Mouse (Mus musculus): Measurements from ENCODE around the gene Lamc2.
"Not testable (repeated sequence)": the region's sequence is repeated elsewhere in the genome, so short reads cannot be mapped to it uniquely, and the experiment has no call there.

Lamc2 gene

DNA sequence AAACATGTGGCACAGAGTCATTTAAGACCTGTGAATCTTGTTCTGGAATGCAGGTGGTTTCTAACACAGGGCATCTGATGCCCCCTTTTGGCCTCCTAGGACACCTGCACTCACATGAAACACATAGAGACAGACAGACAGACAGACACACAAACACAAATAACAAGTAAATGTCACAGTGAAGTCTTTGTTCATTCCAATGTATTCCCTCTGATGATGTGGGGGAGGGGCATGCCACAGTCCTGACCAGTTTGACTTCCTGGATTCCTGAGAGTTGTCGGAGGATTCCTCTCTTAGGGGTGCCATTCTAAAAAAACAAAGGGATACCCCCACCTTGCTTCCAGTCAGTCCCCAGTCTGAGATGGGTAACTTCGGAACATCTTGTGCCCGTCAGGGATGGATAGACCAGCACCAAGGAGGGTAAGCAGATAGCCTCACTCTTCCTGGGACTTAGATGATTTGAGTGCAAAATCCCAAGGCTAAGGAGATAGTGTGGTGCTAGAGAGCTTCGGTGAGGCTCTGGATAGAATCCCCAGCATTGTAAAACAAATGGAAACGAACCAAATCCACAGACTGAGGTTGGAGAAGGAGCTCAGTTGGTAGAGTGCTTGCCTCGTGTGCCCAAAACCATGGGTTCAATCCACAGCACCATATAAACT lies 89.1 kb downstream of the Lamc2 start:
- intact Hi-C loops (cut with DNase I) = no loop called here

DNA sequence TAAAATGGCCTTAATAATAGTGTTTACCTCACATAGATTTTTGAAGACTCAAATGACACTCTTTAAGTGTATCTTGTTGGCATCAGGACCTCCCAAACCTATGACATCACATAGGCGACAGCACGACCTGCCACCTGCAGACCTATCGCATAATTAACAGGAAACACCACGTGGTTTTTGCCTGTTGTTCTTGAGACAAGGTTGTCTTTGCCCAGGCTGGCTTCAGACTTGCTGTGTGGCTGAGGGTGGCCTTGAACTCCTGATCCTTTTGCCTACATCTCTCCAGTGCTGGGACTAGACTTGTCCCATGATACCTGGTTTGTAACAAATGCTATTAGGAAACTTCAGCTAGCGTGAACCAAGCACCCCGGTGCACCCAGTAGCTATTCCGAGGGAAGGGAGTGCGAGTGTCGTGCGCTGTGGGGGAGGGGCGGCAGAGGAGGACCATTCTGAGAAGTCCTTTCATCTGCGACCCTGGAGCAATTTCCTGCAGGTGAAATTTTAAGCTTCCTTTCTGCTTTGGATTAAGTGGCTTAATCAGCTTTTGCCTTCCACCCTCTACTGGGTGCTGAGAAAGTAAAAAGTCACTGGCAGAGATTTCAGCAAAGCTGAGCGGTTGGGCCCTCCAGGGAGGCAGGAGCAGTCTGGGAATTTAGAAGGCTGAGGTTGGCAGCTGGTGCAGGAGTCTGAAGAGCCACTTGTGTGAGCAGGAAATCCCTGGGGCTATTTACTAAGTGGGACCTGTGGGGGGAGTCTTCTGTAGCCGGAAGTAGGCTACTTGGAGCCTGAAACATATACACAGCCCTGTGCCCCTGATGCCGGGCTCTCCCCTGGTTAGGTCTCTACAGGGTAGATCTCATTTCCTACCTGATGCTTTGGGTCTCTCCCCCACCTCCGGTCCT lies 90.2 kb downstream of the Lamc2 start:
- intact Hi-C loops (cut with DNase I) = no loop called here

DNA sequence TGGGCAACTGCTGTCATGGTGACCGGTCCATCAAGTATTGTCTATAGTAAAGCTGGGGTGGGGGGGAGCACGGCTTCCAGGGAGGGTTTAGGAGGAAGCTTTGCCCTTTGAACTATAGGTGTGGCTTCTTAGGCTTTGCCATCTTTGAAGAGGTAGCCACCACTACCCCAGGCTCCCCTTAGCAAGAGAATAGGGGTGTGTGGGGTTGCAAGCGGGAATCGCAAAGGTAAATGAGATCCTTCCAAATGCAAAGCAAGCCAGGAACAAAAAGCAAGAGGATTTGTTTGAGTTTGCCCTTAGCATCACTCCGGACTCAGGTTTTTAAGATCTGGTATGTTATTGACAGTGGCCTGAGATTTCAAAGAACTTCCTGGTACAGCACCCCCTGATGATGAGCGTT lies 90.9 kb downstream of the Lamc2 start:
- intact Hi-C loops (cut with DNase I) = no loop called here

DNA sequence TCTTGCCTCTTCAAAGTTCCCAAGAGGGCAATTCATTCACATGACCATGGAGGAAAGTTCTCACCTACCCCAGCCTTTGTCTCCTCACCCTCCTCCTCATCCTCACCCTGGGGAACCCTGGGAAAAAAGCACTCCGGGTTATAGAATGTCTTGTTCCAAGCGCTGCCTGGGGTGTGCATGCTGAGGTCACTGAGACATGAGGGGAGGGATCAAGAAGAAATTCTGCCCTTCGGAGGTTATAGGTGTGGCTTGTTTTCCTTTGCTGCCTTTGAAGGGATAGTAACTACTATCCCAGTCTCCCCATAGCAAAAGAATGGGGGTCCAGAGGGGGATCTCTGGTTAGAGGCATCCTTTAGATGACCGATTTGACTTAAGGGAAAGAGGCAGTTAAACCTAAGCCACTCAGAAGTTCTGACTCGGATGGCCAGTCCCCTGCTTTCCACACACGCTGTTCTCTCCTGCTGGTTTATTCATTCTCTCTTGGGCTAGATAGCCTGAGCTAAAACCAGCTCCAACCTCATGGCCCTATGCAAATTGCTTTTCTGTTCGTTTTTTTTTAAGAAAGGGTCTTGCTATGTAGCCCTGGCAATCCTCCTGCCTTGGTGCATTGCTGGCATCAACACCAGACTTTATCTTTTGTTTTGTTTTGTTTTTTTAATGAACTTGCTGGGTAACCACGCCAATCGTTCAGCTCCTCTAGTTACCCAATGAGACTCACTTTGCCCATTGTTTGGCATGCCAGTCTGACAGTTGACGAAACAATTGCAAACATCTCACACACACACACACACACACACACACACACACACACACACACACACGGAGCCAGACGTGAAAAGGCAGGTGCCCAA lies 91.8 kb downstream of the Lamc2 start:
- intact Hi-C loops (cut with DNase I) = no loop called here

DNA sequence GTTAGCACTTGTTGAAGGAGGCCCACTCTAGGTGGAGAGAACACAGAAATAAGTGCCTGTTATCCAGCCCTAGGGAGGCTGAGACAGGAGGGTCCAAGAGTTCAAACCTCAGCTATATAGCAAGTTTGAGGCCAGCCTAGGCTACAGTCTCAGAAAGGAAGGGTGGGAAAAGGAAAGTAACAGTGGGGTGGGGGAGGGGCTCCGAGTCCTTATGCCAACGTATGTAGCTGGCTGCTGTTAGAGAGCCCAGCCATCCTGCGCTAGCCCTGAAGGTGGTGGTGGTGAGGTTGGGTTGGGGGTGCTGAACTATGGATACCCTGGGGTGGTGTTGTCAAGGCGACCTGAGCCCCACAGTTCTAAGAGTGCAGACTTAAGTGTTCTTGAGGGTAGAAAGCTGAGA lies 92.7 kb downstream of the Lamc2 start:
- intact Hi-C loops (cut with DNase I) = no loop called here

DNA sequence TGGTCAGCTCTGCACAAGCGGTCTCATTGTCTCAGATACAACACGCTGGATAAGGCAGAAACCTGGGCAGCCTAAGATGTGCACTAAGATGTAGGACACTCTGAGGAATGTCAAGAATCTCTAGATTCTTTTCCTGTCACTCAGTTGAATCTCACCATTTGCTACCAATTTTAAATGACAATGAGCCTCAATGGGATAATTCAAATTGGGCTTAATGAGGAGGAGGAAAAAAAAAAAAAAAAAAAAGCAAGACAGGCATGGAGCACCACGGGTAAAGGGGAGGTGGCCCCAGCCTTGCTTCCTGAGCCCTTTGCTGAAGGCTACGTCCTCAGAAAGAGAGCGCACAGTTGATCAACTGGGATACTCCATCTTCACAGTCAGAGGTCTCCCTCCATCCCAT lies 93.1 kb downstream of the Lamc2 start:
- intact Hi-C loops (cut with DNase I) = no loop called here

DNA sequence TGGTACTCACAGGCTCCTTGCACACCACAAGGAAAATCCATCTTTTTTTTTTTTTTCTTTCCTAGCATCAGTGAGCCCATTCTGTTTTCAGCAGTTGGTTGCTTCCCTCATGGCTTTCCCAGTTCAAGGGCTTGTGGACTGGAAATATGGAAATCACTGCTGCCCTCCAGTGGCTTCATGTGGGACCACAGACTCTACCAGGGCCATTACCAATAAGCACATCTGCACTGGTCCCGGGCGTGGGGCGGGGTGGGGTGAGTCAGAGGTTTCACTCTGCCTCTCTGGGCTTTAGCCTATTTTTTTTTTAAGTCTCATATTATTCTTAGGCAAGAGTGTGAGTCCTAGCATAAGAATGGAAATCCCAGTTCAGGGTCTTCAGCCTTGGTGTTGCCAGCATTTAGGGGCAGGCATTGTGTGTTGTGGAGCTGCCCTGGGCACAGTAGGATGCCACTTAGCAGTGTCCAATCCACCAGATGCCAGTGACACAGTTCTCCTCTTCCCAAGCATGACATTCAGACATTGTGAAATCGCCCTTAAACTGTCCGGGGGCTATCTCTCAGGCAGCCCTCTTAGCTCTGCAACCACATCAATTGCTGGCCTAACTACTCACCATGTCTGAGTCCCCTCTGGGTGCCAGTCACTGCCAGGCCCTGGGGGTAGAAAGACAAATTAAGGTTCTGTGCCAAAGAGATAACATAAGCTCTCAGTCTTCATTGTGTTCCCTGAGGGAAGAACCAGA lies 93.8 kb downstream of the Lamc2 start:
- intact Hi-C loops (cut with DNase I) = no loop called here

DNA sequence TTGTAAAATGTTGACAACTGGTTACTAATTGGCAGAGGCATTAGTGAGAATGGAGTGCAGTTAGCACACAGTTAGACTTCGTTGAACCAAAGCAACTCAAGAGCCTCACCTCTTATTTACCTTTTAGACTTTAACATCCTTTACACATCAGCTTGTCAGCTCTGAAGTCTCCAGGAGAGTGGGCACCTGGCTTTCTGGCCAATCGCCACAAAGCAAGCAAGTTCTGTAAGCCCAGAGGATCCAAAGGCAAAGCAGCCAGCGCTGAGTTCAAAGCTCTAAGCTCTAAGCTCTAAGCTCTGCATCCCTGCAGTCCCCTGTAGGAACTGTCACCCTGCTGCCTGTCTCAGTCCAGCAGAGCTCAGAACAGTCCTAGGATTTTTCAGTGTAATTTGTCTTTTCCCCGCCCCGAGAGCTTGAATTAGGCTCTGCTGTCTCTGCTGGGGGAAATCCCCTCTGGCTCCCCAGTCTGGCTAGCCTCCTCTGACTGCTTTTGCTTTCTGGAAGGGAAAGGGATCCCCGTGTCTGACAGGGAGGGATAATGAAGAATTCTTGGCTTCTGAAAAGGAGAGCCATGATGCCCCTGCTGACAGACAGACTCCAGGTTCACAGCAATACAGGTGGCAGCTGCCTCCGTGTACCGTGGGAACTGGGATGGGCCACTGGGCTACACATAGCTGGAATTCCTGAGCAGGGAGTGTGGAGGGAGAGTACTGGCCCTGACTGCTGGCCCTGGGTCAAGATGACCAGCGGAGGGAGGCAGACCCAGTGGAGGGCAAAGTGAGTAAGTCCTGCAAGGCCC lies 94.6 kb downstream of the Lamc2 start:
- intact Hi-C loops (cut with DNase I) = no loop called here

DNA sequence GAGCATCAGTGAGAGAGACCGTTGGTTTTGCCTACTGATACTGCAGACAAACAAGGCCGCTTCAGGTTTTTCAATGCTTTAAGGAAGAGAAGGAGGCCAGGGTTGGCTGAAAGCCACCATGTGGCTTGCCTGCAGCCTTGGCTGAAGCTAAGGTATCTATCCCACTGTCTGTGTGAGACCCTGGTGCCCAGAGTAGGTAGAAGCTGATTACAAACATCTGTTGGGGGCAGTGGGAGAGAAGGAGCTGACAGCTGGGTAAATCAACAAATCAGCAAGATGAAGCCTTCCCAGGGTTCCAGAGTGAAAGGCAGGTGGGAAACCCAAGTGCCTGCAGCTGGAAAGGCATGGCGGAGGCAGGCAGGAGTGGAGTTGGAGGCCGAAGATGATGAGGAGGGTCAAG lies 95.4 kb downstream of the Lamc2 start:
- intact Hi-C loops (cut with DNase I) = no loop called here

DNA sequence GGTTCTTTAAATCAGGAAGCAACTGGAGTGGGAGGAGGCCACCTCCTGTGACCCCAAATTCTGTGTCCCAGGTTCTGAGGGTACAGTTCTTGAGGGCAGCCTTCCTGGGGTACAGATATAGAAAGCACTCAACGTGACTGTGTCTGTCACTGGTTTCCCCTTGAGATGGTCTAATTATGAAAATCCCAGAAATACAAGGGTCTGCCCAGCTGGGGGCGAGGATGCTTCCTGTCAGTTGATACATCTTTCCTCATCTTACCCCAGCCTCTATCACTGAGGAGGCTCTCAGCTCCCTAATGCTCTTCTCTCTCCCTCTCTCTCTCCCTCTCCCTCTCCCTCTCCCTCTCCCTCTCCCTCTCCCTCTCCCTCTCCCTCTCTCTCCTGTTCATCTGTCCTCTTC lies 96.2 kb downstream of the Lamc2 start:
- intact Hi-C loops (cut with DNase I) = no loop called here

DNA sequence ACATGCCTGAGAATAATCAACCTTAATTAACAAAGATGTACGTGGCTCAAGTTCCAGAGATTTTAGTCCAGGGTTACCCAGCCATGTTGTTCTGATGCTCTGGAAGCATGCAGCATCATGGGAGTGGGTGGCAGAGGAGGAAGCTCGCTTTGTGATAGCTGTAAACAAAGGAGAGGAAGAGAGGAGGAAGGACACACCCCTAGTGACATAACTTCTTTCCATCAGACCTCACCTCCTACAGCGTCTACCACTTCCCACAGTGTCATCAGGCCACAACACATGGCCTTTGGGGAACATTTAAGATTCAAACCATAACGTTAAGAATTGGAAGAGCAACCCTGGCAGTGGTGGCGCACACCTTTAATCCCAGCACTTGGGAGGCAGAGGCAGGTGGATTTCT lies 98.5 kb downstream of the Lamc2 start:
- intact Hi-C loops (cut with DNase I) = no loop called here

DNA sequence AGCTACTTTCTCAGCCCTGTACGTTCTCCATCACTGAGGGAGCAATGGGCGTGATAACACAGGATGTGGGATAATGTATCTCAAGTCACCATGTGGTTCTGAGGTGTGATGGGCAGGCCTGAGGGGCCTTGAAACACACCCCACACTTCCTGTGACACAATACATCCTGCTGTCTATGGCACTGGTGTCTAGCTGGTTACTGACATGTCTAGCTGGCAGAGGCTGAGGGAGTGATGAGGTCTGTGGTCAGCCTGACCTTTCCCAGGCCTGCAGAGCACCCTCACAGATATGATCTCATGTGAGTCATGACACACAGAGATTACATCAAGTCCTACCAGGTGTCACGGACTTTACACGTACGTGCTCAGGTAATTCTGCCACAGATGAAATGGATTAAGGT lies 101.0 kb downstream of the Lamc2 start:
- intact Hi-C loops (cut with DNase I) = no loop called here

DNA sequence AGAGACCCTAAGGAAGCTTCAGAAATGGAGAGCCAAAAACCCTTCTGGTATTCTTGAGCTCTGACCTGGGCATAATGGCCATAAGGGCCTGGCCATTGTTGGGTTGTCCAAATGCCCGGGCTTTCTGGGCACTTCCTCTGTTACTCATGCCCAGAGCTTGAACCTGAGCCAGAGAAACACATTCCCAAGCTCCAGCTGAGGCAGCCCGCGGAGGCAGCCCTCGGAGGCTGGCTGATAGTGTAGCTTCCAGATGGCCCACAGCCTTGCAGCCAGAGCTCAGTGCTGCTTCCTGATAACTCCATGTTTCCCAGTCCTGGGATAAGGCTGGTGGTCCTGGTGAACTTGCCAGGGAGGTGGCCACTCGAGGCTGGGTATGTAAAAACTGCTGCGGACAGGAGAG lies 102.1 kb downstream of the Lamc2 start:
- intact Hi-C loops (cut with DNase I) = no loop called here

DNA sequence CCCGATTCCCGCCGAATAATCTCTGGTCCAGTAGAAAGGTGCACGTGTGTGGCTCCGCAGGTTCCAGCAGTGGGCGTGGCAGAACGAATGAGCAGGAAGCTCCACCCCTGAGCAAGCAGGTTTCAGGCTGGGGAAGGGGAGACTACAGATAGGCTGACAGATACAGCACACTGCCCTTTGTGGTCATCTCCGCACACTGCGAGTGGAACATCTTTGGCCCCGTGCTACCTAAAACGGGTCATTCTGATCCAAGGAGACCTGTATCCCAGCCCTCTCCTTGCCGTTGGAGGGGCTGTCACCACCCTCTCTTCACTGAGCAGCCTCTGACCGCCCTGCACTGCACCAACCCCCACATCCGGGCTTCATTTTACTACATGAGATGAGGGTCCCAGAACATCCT lies 103.0 kb downstream of the Lamc2 start:
- intact Hi-C loops (cut with DNase I) = not testable (repeated sequence)

DNA sequence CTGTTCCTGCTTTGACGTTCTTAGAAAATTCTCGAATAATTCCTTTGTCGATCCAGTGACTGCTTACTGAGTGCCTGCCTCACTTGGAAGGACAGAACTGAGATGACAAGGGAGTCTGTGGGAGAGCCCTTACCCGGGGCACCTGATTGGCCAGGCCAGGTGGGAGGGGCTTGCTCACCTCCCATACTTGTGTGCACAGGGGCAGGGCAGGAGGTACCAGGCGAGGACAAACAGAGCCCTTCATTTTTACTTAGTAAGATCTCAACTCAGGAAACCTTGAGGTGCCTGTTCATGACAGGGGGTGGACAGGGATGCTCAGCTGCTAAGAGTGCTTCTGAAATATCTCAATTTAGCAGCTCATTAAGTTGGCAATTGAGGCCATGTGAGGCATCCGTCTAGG lies 110.3 kb downstream of the Lamc2 start:
- intact Hi-C loops (cut with DNase I) = no loop called here

DNA sequence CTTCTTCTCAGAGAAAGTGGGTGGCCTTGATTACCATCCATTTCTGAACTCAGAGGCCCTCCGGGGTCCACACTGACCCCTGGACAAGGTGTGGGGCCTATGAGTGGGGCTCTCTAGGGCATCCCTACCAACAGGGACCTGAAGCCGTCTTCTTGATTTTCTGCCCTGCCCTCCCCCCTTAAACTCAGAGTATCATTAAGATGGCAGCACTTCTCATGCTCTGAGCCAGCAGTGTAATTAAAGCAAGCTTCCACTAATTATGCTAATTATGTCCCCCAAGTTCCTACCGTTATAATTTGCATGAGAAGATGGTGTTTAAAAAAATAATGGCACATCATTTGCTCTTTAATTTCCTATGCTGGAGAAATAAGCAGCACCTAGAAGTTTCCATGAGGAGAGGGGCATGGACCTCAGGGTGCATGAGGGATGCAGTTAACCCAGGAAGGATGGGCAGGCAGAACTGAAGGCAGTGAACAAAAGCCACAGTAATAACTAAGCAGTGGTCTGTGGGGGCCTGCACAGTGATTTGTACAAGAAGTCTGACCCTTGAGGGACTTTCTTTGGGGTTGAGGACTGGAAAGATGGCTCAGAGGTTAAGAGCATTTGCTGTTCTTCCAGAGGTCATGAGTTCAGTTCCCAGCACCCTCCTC lies 111.0 kb downstream of the Lamc2 start:
- intact Hi-C loops (cut with DNase I) = no loop called here

DNA sequence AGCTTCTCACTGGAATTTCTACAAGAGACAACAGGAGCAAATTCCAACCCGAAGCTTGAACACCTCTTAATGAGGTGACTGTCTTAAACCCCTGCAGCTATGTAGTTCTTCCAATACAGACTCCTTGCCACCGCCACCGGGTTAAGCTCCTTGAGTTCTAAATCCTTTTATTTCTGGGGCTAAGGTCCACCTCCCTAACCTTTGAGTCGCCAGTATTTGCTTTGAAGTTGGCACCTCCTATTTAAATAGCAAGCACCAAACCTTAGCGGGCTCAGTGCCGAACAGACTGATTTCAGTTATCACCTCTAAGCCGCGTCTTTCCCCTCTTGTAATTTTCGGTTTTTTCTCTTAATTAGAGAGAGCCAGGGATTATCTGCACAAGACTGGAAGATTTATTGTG lies 112.8 kb downstream of the Lamc2 start:
- intact Hi-C loops (cut with DNase I) = no loop called here
